Mouse (Mus musculus) kidney, embryonic 16.5 days (tissue): ENCODE results near the gene Gtf3c1. TPM values are rescaled to one million over a fixed set of nuclear protein-coding genes. Genes with fewer than 3 reads are reported as not detected.

Experiments
- ATAC-seq: fragments of 200-750 bp; cut with Nextera tagmentation; 2 replicates; pipeline ENCODE4 v1.8.0; 2017; ENCODE audit warnings: moderate TSS enrichment; ENCODE audit not compliant: low FRiP score, low TSS enrichment
- H3K27ac ChIP-seq: fragments of 300-500 bp; sonication (generic); 2 replicates; pipeline ENCODE4 v1.5.1; 2014; ENCODE audit warnings: low read length
- H3K27me3 ChIP-seq: fragments of 300-500 bp; sonication (generic); 2 replicates; pipeline ENCODE4 v1.6.1; 2014; ENCODE audit warnings: low read length, control low read depth, mixed read lengths; ENCODE audit not compliant: insufficient read depth
- H3K36me3 ChIP-seq: fragments of 300-500 bp; sonication (generic); 2 replicates; pipeline ENCODE4 v1.6.1; 2014; ENCODE audit warnings: low read length, control low read depth, mixed read lengths; ENCODE audit not compliant: insufficient read depth
- H3K4me1 ChIP-seq: fragments of 300-500 bp; sonication (generic); 2 replicates; pipeline ENCODE4 v1.6.1; 2014; ENCODE audit warnings: low read length, control low read depth, mixed read lengths; ENCODE audit not compliant: insufficient read depth
- H3K4me2 ChIP-seq: fragments of 300-500 bp; sonication (generic); replicated peaks from 2 replicates; pipeline ENCODE4 v1.6.1; 2014; ENCODE audit warnings: low read depth, low read length
- H3K4me3 ChIP-seq: fragments of 300-500 bp; sonication (generic); 2 replicates; pipeline ENCODE4 v1.5.1; 2014; ENCODE audit warnings: mild to moderate bottlenecking, low read length
- H3K9ac ChIP-seq: fragments of 300-500 bp; sonication (generic); replicated peaks from 2 replicates; pipeline ENCODE4 v1.6.1; 2014; ENCODE audit warnings: low read length
- H3K9me3 ChIP-seq: fragments of 300-500 bp; sonication (generic); 2 replicates; pipeline ENCODE4 v1.6.1; 2016; ENCODE audit warnings: low read length, control low read depth
- WGBS: fragments of 180-500 bp; shearing (Covaris S2); extraction: QIAGEN DNeasy Blood & Tissue Kit; methylation state at CpG from one replicate; pipeline ENCODE4 v1.1.7; 2014; 5-methylcytosine and 5-hydroxymethylcytosine counted together
- polyA plus RNA-seq: library from polyadenylated mRNA; unstranded; fragments of >200 nt; fragmentation: Nextera tagmentation; extraction: Ambion mirVana; gene quantifications from 2 replicates; pipeline ENCODE4 v1.2.1, GENCODE M21; 2015

Gene Gtf3c1
- polyA plus RNA-seq, 1 experiment from 2014 or later: 31.5 TPM

DNA sequence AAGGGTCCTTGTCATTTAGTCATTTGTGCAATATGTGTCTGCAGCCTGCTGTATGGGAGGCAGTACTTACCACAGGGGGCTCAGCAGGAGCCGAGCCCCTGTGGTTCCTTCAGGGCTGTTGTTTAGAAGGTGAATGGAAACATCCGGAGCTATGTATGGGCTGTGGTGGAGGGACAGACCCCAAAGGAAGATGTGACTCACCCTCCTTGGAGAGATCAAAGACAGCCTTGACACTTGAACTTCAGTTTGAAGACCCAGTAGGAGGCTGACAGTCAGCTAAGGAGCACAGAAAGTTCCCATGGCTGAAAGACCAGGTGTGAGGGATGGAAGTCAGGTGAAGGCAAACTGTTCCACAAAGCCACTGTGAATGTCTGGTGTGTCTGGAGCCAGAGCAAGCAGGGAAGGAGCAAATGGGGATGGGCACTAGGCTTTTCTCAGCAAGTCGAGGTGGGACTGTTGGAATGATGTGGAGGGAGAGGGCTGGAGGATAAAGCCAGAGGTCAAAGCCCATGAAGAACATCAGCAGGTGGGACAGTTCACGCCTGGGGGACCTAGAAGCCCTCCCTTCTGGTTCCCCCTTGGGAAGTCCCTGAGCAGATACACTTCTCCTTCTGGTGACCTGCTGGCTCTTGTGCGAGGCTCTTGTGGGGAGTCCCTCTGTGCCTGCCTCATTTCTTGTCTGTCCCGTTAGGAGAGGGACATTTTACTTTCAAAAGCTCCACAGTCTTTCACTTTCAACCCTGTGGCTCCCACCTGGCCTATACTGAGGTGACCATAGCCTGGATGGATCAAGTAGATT lies 100.0 kb downstream of the Gtf3c1 start:
- Histone ChIP-seq H3K27me3 (no peaks in the 10 kb centered on the region), H3K9me3 (0 out of 2 replicates have a peak, but pooled peaks cover 4% of the 10 kb centered on the region), H3K4me1 (no peaks in the 10 kb centered on the region), H3K27ac (no peak overlapping the region), H3K4me2 (no peak overlapping the region), H3K4me3 (no peak overlapping the region), H3K36me3 (no peaks in the 10 kb centered on the region), H3K9ac (no peak overlapping the region)
- WGBS: 65% methylated on average over 6 of the region's 6 CpGs
- ATAC-seq: no peak

DNA sequence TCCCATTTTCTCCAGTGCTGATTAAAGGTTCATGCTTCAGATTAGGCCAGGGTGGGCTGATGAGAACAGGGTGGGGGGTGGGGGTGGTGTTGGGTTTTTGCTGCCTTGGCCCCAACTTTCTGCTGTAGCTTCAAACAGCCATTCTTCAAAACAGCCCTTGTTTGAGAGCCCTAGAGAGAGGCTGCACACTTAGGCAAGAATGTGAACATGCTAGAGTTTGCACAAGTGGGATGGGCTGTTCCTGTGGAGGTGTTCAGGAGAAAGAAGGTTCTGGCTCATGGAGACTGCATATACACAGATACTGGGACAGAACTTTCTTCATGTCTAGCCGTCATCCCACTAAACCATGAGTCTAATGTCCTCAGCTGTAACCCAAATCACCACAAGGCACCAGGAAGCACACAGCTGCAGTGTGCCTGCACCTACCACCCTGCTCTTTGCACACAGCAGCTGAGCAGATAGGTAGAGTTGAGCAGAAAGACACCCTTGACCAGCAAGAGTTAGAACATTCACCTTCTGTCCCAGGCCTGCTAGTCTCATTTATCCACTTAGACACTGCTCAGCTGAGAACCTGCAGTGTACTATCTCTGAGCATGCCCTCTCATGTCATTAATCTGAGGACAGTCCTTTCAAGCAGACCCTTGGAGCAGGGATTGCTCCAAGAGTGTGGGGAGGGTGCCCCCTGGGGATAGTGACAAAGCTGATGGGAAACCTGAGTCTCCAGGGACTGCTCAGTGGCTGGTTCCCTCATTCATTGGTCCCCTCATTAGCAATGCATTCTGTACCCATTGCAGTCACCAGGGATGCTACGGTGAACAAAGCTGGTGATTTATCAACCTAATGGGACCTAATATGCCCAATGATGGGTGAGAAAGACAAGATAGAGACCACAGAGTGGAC lies 101.1 kb downstream of the Gtf3c1 start:
- Histone ChIP-seq H3K27ac (no peak overlapping the region), H3K36me3 (no peaks in the 10 kb centered on the region), H3K4me2 (no peak overlapping the region), H3K4me1 (no peaks in the 10 kb centered on the region), H3K9me3 (0 out of 2 replicates have a peak, but pooled peaks cover 4% of the 10 kb centered on the region), H3K9ac (no peak overlapping the region), H3K27me3 (no peaks in the 10 kb centered on the region), H3K4me3 (no peak overlapping the region)
- 80% methylated on average over 2 of the region's 2 CpGs for WGBS
- no peak for ATAC-seq

DNA sequence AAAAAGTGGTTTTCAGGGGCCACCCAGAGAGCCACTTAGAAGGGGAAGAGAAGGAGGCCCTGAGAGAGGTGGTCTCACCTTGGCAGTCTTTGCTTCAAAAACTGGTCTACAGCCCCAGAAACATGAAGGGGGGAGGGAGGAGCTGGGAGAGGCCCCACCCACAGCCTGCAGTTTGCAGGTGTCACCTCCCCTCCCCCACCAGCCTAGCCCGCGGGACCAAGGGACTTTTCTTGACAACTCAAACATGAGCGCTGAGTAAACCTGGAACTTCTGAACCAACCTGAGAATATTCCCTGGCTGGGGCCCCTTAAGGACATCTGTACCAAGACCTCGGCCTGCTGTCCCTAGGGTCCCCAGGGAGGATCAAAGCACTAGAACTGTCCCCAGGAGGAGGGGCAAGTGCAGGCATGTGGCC lies 101.8 kb downstream of the Gtf3c1 start:
- Histone ChIP-seq H3K4me1 (peaks cover 4% of the 10 kb centered on the region), H3K4me2 (no peak overlapping the region), H3K9me3 (0 out of 2 replicates have a peak, but pooled peaks cover 4% of the 10 kb centered on the region), H3K4me3 (no peak overlapping the region), H3K9ac (no peak overlapping the region), H3K27me3 (no peaks in the 10 kb centered on the region), H3K27ac (no peak overlapping the region), H3K36me3 (no peaks in the 10 kb centered on the region)
- ATAC-seq: no peak
- WGBS: 58% methylated on average over 4 of the region's 4 CpGs

DNA sequence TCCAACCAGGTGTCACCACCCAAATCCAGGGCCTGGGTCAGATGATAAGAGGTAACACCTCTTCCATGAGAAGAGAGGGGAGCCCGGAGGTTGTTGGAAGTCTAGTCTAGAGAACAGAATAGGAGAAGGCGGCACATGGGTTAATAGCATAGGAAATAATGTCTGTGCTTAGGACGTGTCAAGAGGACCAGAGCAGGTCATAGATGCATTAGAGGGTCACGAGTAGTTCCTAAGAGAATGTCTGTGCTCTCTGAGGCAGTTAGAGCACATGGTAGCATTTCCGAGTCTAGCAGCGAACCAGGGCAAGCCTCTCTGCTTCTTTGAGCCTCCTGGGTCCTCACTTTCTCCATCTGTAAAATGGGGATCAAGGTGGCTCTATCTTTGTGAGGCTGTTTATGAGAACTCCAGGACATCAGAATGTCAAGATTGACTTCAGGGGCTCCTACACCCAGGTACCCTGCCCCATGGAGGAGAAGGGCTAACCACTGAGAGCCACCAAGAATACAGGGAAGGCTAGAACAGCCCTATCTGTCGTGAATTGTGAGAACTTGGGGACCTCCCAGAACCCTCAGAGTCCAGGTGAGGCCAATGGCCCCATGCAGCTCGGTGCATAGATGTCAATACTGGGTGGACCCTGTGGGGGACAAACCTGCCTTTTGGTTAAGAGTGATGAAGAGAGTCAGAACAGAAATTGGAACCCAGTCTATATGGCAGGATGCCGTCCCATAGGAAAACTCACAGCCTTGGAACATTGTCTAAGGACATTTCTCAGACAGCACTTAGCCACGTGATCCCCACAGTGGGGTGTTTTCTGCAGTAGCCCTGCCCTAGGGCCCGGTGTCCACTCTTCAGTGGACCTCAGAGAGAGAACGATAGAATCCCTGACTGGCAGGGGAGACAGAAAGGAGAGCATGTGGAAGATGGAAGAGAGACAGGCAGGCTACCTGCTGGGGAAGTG lies 102.9 kb downstream of the Gtf3c1 start:
- Histone ChIP-seq H3K9me3 (0 out of 2 replicates have a peak, but pooled peaks cover 4% of the 10 kb centered on the region), H3K36me3 (no peaks in the 10 kb centered on the region), H3K9ac (no peak overlapping the region), H3K4me1 (peaks cover 8% of the 10 kb centered on the region), H3K27me3 (no peaks in the 10 kb centered on the region), H3K27ac (no peak overlapping the region), H3K4me2 (no peak overlapping the region), H3K4me3 (no peak overlapping the region)
- 76% methylated on average over 12 of the region's 12 CpGs for WGBS
- ATAC-seq: no peak

DNA sequence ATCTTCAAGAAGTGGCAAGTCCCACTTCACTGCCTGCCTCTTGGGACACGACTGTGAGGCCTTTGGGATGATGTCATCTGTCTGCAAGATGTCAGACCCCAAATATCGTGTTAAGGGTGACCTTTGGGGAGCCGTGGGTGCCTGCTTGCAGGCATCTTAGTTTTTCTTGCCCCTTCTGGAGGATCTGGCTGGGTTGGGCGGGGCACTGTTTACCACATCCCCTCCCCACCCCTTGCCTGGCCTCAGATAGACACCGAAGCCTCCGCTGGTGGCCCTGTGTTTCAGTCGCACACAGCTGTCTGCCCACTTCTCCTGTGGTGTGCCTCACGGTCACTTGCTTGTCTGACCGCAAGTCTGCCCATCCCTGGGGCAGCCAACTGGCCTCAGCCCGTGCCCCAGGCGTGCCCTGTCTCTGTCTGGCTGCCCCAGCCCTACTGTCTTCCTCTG lies 104.4 kb downstream of the Gtf3c1 start, which contains the start of gene Il21r:
TSS of gene Il21r (plus strand) at position 245 of the 447 bp plus-strand sequence.
- H3K9ac ChIP-seq: no peak within 1 kb of the TSS
- peaks cover 8% of the 10 kb centered on the region for H3K4me1 ChIP-seq
- no peak within 1 kb of the TSS for H3K4me3 ChIP-seq
- no peaks in the 10 kb centered on the region for H3K27me3 ChIP-seq
- H3K9me3 ChIP-seq: no peaks in the 10 kb centered on the region
- ATAC-seq: no peak
- H3K4me2 ChIP-seq: no peak within 1 kb of the TSS
- H3K36me3 ChIP-seq: no peaks in the 10 kb centered on the region
- no peak within 1 kb of the TSS for H3K27ac ChIP-seq
- WGBS: 70% methylated on average over 11 of the region's 11 CpGs

DNA sequence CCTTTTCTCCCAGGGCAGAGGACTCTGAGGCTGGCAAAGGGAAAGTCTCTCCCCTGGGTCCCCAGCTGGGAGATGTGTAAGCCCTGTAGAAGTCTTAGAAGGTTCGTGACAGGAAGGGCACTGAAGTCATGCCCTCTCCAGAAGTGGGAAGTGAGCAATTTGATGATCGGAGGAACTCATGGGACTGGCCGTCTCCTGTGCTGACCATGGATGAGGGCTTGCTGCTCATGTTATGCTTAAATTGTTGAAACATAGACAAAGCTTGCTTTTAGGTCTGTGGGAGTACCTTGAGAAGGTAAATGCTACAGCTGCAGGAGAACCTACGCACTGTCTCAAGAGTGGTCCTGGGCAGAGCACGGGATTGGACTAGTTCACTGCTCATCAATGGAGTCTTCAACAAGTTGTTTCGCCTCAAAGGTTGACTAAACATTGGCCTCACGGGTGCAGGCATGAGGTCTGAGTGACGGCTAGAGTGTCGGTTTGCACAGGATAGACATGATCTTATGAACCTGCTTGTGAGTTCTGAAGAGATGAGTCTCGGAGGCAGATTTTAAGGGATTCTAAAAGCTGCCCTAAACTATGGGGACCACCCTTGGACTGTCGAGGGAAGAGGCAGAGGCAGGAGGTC lies 105.6 kb downstream of the Gtf3c1 start:
- Histone ChIP-seq H3K4me3 (no peak overlapping the region), H3K4me2 (no peak overlapping the region), H3K9me3 (no peaks in the 10 kb centered on the region), H3K4me1 (peaks cover 8% of the 10 kb centered on the region), H3K9ac (no peak overlapping the region), H3K36me3 (no peaks in the 10 kb centered on the region), H3K27ac (no peak overlapping the region), H3K27me3 (no peaks in the 10 kb centered on the region)
- no peak for ATAC-seq
- WGBS: 48% methylated on average over 11 of the region's 11 CpGs

DNA sequence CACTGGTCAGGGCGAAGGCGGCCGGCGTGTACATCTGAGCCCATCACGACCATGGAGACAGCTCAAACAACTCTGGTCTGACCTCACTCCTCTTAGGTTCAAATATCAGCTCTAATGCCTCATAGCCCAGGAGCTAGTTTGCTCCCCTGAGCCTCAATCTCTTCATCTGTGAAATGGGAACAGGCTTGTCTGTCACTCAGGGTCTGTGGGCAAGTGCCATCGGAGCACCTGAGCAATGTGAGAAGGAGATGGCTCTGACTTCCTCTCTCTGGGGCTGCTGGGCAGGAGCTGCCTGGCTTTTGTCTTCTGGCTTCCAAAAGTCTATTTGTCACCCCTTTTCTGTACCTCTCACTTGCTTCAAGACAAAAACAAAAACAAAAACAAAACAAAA lies 106.3 kb downstream of the Gtf3c1 start:
- Histone ChIP-seq H3K27me3 (no peaks in the 10 kb centered on the region), H3K4me3 (no peak overlapping the region), H3K4me2 (no peak overlapping the region), H3K36me3 (no peaks in the 10 kb centered on the region), H3K27ac (no peak overlapping the region), H3K4me1 (peaks cover 8% of the 10 kb centered on the region), H3K9me3 (no peaks in the 10 kb centered on the region), H3K9ac (no peak overlapping the region)
- 61% methylated on average over 6 of the region's 6 CpGs for WGBS
- ATAC-seq: peak; percentile 26; the same call in 1 of the 2 replicates

DNA sequence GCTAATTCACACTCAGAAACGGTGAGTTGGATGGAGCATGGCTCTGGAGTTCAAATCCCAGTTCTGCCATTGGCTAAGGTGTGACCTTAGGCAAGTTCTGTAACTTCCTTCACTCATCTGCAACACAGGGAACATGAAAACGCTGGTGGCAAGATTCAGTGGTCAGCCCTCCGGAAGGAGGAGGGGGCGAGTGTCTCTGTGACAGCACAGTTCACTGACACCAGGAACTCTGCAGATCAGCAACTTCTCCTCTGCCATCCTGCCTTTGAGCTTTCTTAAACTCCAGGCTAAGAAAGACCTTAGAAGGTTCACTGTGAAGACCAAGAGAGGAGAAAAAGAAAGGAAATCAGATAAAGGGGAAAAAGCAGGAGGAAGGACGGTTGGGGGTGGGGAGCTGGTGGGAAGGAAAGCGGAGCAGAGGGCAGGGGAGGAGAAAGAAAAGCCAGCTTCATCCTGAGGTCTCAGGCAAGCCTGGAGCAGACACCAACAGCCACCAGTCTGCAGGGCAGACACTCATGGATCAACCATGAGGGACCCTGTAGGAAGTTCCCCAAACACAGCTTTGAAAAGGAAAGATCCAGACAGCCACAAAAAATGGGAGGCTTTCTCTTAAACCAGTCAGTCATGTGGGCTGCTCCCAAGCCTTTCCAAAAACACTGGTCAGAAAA lies 106.8 kb downstream of the Gtf3c1 start:
- WGBS: 23% methylated on average over 6 of the region's 6 CpGs
- Histone ChIP-seq H3K4me2 (no peak overlapping the region), H3K9me3 (no peaks in the 10 kb centered on the region), H3K36me3 (no peaks in the 10 kb centered on the region), H3K4me3 (no peak overlapping the region), H3K9ac (no peak overlapping the region), H3K4me1 (peaks cover 8% of the 10 kb centered on the region), H3K27me3 (no peaks in the 10 kb centered on the region), H3K27ac (no peak overlapping the region)
- peak; percentile 28; the same call in 1 of the 2 replicates for ATAC-seq
